Mouse (Mus musculus): ENCODE results near the gene Olfr1076.
"Not testable (repeated sequence)": the region's sequence is repeated elsewhere in the genome, so short reads cannot be mapped to it uniquely, and the experiment has no call there.

Olfr1076 gene

DNA sequence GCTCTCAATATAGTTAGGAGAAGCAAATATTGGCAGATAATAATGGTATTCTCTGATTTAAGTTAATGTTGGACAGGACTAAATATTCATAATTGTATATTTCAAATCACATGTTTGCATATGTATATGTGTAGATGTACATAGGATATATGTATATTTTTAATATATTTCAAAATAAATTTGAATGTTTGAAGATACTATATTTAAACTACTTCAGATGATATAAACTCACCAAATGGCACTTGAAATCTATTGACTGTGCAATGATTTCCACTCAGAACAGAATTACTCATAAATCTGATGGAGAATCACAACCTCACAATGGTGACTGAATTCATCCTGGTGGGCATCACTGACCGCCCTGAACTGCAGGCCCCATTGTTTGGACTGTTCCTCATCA lies at the start of gene Olfr1076:
Gene Olfr1076, plus strand, starts transcription at position 301 of the 400 bp plus-strand sequence.
- DNase-seq (ENCODE audit: low read depth, low spot score): no peak

DNA sequence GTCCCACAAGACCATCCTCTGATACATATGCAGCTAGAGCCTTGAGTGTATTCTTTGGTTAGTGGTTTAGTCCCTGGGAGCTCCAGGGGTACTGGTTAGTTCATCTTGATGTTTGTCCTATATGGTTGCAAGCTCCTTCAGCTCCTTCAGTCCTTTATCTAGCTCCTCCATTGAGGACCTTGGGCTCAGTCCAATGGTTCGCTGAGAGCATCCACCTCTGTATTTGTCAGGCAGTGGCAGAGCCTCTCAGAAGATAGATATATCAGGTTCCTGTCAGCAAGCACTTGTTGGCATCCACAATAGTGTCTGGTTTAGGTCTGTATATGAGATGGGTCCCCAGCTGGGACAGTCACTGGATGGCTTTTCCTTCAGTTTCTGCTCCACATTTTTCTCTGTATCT lies 47.8 kb upstream of the Olfr1076 start:
- DNase-seq (ENCODE audit: low read depth, low spot score): no peak

- no peak for DNase-seq (ENCODE audit: low read depth, low spot score)
Measured at GRCm38 (mm10) chr2:86464442-86465109, 43.7 kb upstream of the Olfr1076 start.

- DNase-seq (ENCODE audit: low read depth, low spot score): no peak
Measured at GRCm38 (mm10) chr2:86487286-86487685, 21.0 kb upstream of the Olfr1076 start, which contains the start of gene Olfr228. Gene Olfr228, minus strand, starts transcription at chr2:86487386.

GRCm38 (mm10) chr2:86530991-86531390 lies 22.7 kb downstream of the Olfr1076 start:
- DNase-seq (ENCODE audit: low read depth, low spot score): no peak

DNA sequence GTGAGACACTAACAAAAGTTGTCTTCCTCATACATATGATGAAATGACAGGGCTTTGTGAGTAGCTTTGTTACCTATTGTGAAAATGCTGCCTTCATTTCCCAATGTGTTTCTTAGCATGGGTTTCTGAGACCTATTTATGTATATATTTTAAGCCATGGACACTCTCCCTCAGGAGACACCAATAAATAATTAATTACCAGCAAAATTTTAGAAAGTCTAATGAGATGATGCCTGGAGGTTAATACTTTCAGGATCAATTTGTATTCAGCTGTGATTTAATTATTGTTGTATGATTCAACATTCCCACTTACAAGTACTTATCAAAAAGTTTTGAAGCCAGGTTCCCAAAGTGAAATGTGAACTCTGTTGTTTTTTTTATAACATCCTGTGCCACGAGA lies 34.1 kb downstream of the Olfr1076 start, which contains the start of gene Olfr1079:
Gene Olfr1079, minus strand, starts transcription at position 101 of the 400 bp plus-strand sequence.
- no peak for DNase-seq (ENCODE audit: low read depth, low spot score)

DNA sequence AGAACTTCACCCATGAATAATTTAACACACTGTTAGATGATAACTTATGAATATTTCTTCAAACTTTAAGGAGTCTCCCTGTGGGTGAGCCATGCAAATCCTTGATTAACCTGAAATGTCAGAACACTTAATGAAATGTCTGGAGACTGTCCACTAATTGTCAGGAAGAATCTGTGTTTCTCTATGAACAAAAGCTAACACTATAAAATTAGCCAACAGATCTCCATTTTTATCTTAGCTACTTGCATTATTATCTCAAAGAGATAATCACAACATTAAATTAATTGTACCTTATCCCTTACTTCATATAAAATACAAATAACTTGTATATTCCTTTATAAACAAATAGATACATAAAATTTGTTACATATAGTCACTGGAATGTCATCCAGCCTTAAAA lies 49.9 kb downstream of the Olfr1076 start, which contains the start of gene Olfr1080:
Gene Olfr1080, minus strand, starts transcription at position 101 of the 400 bp plus-strand sequence.
- DNase-seq (ENCODE audit: low read depth, low spot score): not testable (repeated sequence)
